Mouse (Mus musculus): ENCODE data around the gene Mllt10. TPM values are rescaled to one million over a fixed set of nuclear protein-coding genes. Genes with fewer than 3 reads are reported as not detected.

Gene Mllt10
- polyA plus RNA-seq, 2 experiments, result 14.4 to 16.4 TPM

GRCm38 (mm10) chr2:18160992-18161391 is 106.0 kb downstream of the Mllt10 start:
- TF ChIP-seq CTCF (IDR thresholded peaks at IDR 0.05; ENCODE audit: low read depth), result no peak
- no peak for TF ChIP-seq EP300 (IDR thresholded peaks at IDR 0.05; ENCODE audit: low read depth)

GRCm38 (mm10) chr2:18165511-18165910 is 110.5 kb downstream of the Mllt10 start:
- Histone ChIP-seq H3K9ac (replicated peaks) (no peak overlapping the region), H3K4me3 (ENCODE audit: insufficient read depth in 1 of 2, low read depth in 2 of 2, low read length in 2 of 2) (no peak overlapping the region), H3K4me1 (replicated peaks; ENCODE audit: control insufficient read depth in 2 of 2, insufficient read depth in 2 of 2, low read length in 1 of 2) (peaks cover 0 to 5% of the 10 kb centered on the region in 2 experiments; a peak in 1 of 4 replicates), H3K4me2 (ENCODE audit: low read depth) (no peak overlapping the region), H3K27ac (no peak overlapping the region), H3K9me3 (ENCODE audit: control insufficient read depth, low read length) (no peaks in the 10 kb centered on the region), H3K27me3 (ENCODE audit: control insufficient read depth, insufficient read depth, low read length) (no peaks in the 10 kb centered on the region), H3K36me3 (replicated peaks; ENCODE audit: control insufficient read depth, insufficient read depth, low read depth) (peaks cover 2% of the 10 kb centered on the region)
- DNase-seq (ENCODE audit: low read depth in 3 of 3, low spot score in 3 of 3) (no peak), ATAC-seq (ENCODE audit: insufficient read depth) (no peak)
- no peak for TF ChIP-seq EP300 (IDR thresholded peaks at IDR 0.05; ENCODE audit: low read depth)
- no peak for TF ChIP-seq CTCF (IDR thresholded peaks at IDR 0.05; ENCODE audit: low read depth)
- 82% methylated on average over 2 of the region's 2 CpGs for WGBS (ENCODE audit: insufficient replicate concordance)

More at GRCm38 (mm10) chr2:18160992-18161391, 106.0 kb downstream of the Mllt10 start:
- no peak for ATAC-seq (ENCODE audit: insufficient read depth)
- Histone ChIP-seq H3K9me3 (ENCODE audit: control insufficient read depth, low read length) (no peaks in the 10 kb centered on the region), H3K27me3 (ENCODE audit: control insufficient read depth, insufficient read depth, low read length) (no peaks in the 10 kb centered on the region), H3K9ac (replicated peaks) (no peak overlapping the region), H3K4me1 (replicated peaks; ENCODE audit: control insufficient read depth in 2 of 2, insufficient read depth in 2 of 2, low read length in 1 of 2) (no peaks in the 10 kb centered on the region), H3K27ac (no peak overlapping the region), H3K36me3 (replicated peaks; ENCODE audit: control insufficient read depth, insufficient read depth, low read depth) (peaks cover 5% of the 10 kb centered on the region), H3K4me3 (ENCODE audit: insufficient read depth in 1 of 2, low read depth in 2 of 2, low read length in 2 of 2) (no peak overlapping the region), H3K4me2 (ENCODE audit: low read depth) (no peak overlapping the region)
- 91% methylated on average over 5 of the region's 5 CpGs for WGBS (ENCODE audit: insufficient replicate concordance)
- DNase-seq (ENCODE audit: low read depth in 3 of 3, low spot score in 3 of 3), result no peak

- H3K4me2 ChIP-seq (ENCODE audit: low read depth), result no peak overlapping the region
- H3K27ac ChIP-seq, result no peak overlapping the region
- no peak for TF ChIP-seq EP300 (IDR thresholded peaks at IDR 0.05; ENCODE audit: low read depth)
- DNase-seq (ENCODE audit: low read depth in 3 of 3, low spot score in 3 of 3) (no peak), ATAC-seq (ENCODE audit: insufficient read depth) (no peak)
- H3K4me3 ChIP-seq (ENCODE audit: insufficient read depth in 1 of 2, low read depth in 2 of 2, low read length in 2 of 2), result no peak overlapping the region
- H3K9me3 ChIP-seq (ENCODE audit: control insufficient read depth, low read length), result no peaks in the 10 kb centered on the region
- WGBS (ENCODE audit: insufficient replicate concordance), result 11% methylated on average over 1 of the region's 1 CpGs
- peaks cover 3% of the 10 kb centered on the region; the same call in 1 of the 2 replicates for H3K36me3 ChIP-seq (replicated peaks; ENCODE audit: control insufficient read depth, insufficient read depth, low read depth)
- H3K27me3 ChIP-seq (ENCODE audit: control insufficient read depth, insufficient read depth, low read length), result no peaks in the 10 kb centered on the region
- H3K4me1 ChIP-seq (replicated peaks; ENCODE audit: control insufficient read depth in 2 of 2, insufficient read depth in 2 of 2, low read length in 1 of 2), result peaks cover 0 to 5% of the 10 kb centered on the region in 2 experiments; a peak in 1 of 4 replicates
- no peak overlapping the region for H3K9ac ChIP-seq (replicated peaks)
Observed at GRCm38 (mm10) chr2:18169174-18169948, 114.3 kb downstream of the Mllt10 start.

- WGBS (ENCODE audit: insufficient replicate concordance), result 42% methylated on average over 1 of the region's 1 CpGs
- ATAC-seq (ENCODE audit: insufficient read depth), result no peak
Observed at GRCm38 (mm10) chr2:18175234-18175633, 120.2 kb downstream of the Mllt10 start.

GRCm38 (mm10) chr2:18176235-18176634 is 121.2 kb downstream of the Mllt10 start:
- Histone ChIP-seq H3K4me1 (replicated peaks; ENCODE audit: control insufficient read depth in 2 of 2, insufficient read depth in 2 of 2, low read length in 1 of 2) (no peaks in the 10 kb centered on the region), H3K36me3 (replicated peaks; ENCODE audit: control insufficient read depth, insufficient read depth, low read depth) (peaks cover 18% of the 10 kb centered on the region), H3K9ac (replicated peaks) (no peak overlapping the region), H3K4me3 (ENCODE audit: insufficient read depth in 1 of 2, low read depth in 2 of 2, low read length in 2 of 2) (no peak overlapping the region), H3K4me2 (ENCODE audit: low read depth) (no peak overlapping the region), H3K9me3 (ENCODE audit: control insufficient read depth, low read length) (no peaks in the 10 kb centered on the region), H3K27me3 (ENCODE audit: control insufficient read depth, insufficient read depth, low read length) (no peaks in the 10 kb centered on the region), H3K27ac (no peak overlapping the region)
- TF ChIP-seq EP300 (IDR thresholded peaks at IDR 0.05; ENCODE audit: low read depth), result no peak
- DNase-seq (ENCODE audit: low read depth in 3 of 3, low spot score in 3 of 3) (no peak), ATAC-seq (ENCODE audit: insufficient read depth) (no peak)
- 75% methylated on average over 3 of the region's 3 CpGs for WGBS (ENCODE audit: insufficient replicate concordance)

More at GRCm38 (mm10) chr2:18175234-18175633, 120.2 kb downstream of the Mllt10 start:
- H3K4me1 ChIP-seq (replicated peaks; ENCODE audit: control insufficient read depth in 2 of 2, insufficient read depth in 2 of 2, low read length in 1 of 2), result no peaks in the 10 kb centered on the region
- peaks cover 18% of the 10 kb centered on the region for H3K36me3 ChIP-seq (replicated peaks; ENCODE audit: control insufficient read depth, insufficient read depth, low read depth)
- H3K4me3 ChIP-seq (ENCODE audit: insufficient read depth in 1 of 2, low read depth in 2 of 2, low read length in 2 of 2), result no peak overlapping the region
- H3K9ac ChIP-seq (replicated peaks), result no peak overlapping the region
- no peaks in the 10 kb centered on the region for H3K27me3 ChIP-seq (ENCODE audit: control insufficient read depth, insufficient read depth, low read length)
- TF ChIP-seq CTCF (IDR thresholded peaks at IDR 0.05; ENCODE audit: low read depth) (no peak), EP300 (IDR thresholded peaks at IDR 0.05; ENCODE audit: low read depth) (no peak)
- no peak for DNase-seq (ENCODE audit: low read depth in 3 of 3, low spot score in 3 of 3)
- no peak overlapping the region for H3K4me2 ChIP-seq (ENCODE audit: low read depth)
- no peak overlapping the region for H3K27ac ChIP-seq
- no peaks in the 10 kb centered on the region for H3K9me3 ChIP-seq (ENCODE audit: control insufficient read depth, low read length)

Measured in liver, embryonic 14.5 days (tissue).